Mouse (Mus musculus) layer of hippocampus, postnatal 25 days (tissue): Measurements from ENCODE around the gene Rasgef1a. TPM values are rescaled to one million over a fixed set of nuclear protein-coding genes. Genes with fewer than 3 reads are reported as not detected.
A peak's percentile ranks its signal among the peaks of the same experiment; 100 is the strongest.

ENCODE experiments used
- DNase-seq, 2 experiments: peaks; one replicate each; pipeline ENCODE4 v3.0.0; 2022; ENCODE audit warnings: mixed read lengths in 2 of 2, low spot score in 1 of 2; ENCODE audit errors: extremely low spot score in 1 of 2
- total RNA-seq, 2 experiments: library from RNA; stranded (reverse); gene quantifications; 2 replicates each; pipeline ENCODE4 v1.2.3; 2021

Gene Rasgef1a
- total RNA-seq, 2 experiments from 2014 or later = 198 to 206 TPM

DNA sequence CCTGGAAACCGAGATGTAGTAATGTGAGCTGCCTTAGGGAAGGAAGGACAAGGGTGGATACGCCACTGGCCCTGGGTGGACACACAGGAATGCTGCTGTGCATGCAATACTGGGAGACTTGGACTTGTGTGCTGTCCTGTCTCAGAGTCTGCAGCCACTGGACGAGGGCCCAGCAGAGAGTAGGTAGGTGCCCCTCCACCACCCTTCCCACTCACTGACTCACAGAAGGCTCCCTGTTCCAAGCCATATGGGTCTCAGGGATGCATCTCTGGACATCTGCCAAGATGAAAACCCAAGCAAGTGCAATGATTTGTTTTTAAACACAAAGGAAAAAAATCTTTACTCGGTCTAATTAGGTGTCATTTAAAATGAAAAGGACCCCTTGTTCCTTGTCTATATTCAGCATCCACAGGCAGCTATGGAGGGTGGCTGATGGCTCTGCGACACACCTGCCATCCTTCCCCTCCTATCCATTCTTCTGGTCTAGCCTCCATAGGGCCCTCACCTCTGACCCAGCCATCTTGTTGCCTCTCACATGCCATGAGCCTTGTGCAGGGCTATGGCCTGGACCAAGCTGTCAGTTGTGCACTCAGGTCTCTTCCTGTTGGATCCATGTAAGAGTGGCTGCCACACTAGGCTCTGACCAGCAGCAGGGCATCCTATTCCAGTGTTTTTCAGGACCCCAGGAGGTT lies 59.2 kb downstream of the Rasgef1a start:
- DNase-seq = no peak

DNA sequence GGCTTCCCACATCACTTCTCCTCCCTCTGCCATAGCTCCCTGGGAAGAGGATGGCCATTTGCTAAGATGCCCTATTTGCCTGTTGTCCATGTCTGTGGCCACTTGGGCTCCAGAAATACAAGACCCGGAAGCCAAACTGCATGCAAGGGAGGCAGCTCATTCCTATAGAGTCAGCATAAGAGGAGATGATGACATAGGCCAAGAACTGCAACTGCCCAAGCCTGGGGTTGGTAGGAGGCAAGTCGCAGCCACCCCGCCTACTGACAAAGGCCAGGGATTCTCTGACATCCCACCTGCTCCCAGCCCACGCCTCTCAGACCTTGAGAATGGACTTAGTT lies 59.7 kb downstream of the Rasgef1a start:
- DNase-seq = no peak

DNA sequence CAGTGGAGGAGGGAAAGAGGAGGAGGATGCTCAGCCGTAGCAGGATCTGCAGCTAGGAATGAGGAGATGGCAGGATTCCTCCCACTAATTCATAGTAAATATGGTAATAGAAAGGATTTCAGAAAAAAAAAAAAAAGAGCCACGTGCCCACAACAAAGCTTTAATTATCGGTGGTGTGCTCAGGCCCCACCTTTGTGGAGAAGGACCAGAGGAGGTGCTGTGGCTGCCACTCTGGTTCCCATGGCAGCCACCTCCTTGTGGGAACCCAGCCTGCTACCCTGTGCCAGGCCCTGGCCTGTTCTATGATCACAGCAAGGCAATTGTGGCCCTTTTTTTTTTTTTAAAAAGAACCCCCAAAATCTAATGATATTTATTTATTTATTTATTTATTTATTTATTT lies 60.2 kb downstream of the Rasgef1a start:
- no peak for DNase-seq

DNA sequence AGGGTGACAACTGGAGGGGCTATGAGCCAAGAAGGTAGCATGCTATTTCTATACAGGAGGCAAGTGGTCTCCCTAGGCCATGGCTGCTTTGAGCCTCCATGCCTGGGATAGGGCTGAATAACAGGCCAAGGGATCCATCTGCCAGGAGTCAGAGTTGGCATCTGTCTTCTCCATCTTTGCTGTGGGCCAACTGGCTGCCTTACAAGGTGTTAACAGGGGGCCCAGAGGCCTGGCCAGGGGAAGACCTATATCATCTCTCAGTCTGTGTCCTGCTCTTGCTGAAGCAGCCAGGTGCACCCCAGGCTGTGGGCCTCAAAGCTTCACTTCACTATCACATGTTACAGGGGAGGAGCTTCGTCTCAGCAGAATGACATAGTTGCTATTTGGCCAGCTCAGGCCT lies 60.9 kb downstream of the Rasgef1a start:
- no peak for DNase-seq

DNA sequence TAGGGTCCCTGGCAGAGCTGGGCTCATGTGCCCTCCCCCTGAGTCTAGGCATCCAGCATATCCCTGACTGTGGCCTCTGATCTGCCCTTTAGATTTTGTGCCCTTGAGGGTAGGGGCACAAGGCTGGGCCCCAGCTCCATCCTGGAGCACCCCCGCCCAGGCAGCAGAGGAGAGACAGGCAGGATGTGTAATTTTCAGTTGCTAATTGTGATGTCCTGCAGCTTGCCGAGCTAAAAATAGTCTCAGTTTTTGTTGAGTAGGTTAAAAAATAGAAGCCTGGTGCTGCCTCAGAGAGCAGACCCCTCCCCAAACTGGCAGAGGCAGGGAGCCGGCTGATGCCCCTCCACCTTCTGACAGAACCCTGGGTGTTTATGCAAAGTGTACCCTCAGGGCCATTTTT lies 62.9 kb downstream of the Rasgef1a start:
- no peak for DNase-seq

DNA sequence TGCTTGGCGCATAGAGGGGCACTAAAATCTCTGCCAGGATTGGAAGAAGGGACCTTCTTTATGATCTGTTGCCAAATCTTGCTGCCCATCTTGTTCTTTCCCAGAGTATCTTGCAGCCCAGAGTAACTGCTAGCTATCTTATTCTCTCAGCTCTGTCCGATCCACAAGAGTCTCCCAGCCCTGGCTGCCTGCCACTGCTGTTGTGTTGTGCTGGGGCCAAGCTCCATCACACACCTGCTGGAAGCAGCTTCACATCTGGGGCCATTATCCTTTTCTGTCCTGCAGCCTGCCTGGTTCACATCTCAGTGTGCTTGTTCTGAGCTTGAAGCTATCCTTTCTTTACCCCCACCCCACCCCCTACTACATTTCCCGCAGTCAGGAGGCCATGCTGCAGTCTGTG lies 65.0 kb downstream of the Rasgef1a start:
- peak in 1 of 2 experiments; percentile 9 for DNase-seq

DNA sequence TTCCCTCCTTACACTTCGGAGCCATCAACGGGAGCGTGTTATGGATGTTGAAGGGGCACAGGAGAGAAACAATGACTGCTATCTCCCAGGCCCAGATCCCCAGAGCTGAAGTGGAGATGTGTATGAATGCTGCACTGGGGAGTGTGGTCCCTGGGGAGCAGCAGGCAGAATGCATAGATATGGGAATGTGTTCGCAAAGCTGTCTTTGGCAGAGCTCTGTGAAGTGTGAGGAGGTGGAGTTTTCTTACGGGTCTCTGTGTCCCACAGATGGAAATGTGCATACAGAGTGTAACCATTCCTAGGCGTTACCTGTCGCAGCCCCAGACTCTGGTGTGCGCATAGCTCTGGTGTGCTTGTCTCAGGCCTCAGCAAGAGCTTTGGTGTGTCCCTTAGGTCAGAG lies 65.5 kb downstream of the Rasgef1a start:
- DNase-seq = no peak

DNA sequence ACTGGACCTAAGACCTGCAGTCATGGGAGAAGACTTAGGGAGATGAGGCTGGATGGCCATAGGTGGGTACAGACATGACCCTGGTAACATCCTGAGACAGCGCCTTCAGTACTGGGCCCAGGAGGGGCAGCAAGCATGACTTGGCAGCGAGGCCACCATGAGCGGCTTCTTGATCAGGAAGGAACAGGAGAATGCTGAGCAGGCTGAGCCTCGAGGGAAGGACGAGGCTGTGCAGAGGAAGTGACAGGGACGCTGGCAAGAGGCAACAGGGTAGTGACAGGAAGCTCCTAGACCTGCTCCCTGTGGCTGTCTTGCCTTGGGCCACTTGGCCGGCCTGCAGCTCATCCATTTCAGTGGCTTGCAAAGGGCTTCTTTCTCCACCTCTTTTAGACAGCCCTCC lies 66.2 kb downstream of the Rasgef1a start:
- DNase-seq = no peak

DNA sequence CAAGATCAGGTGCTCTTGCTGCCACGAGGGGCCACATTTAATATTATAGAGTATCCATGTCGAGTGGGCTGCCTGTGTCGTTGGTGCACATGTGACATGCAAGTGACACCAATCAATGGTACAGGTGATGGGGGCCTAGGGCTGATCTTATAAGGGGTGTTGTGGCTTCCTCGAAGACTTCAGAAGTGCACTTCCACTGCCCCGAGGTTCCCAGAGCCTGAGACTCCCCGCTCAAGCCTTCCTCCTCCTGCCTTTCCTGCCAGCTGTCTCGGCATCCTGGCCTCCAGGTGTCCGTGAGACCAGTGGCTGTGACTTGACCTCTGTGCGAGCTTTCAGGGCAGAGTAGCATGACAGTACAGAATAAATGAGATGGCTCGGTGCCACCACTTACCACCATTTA lies 67.5 kb downstream of the Rasgef1a start:
- DNase-seq = no peak

DNA sequence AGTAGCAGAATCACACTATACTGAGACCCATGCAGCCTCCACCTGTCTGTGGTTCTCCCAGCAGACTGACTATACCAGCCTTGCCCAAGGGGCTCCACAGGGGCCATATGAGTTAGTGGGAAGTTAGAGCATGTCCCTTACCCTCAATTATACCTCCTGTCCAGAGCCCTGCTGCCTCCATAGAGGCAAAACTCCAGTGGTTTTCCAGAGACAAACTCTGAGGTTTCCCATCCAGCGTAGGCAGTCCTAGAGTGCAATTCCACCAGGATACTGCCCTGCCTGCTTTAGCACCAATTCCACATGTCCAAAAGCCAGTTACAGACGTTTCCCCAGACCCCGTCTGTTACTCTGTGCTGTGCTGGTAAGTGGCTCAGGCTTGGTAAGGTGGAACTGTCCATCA lies 68.1 kb downstream of the Rasgef1a start:
- DNase-seq = no peak

DNA sequence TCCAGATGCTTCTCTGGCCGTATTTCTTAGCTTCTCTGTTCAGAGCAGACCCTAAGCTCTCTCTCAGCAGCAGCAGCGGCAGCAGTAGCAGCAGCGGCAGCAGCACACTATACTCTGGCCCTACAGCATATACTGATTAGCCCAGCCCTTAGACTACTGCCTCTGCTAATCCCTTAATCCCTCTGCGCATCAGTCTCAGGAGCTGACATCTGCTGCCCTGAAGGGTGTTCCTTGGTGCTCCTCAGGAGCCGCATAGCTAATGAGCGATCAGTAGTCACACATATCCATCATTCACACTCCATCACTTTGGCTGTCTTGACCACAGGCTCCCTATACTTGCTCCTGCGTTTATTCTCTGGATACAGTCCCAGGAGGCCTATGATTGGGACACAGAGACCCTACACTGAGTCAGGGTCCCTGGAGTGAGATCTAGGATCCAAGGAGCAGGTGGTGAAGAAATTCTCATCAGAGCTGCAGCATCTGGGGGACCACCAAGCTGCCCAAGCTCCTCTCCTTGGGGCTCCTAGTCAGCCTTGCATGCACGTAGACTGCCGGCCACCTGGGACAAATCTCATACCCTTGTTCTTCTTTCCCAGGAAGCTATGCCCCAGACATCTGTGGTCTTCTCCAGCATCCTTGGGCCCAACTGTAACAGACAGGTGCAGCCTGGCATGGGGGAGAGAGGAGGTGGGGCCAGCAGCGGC lies 68.7 kb downstream of the Rasgef1a start:
- DNase-seq = no peak

DNA sequence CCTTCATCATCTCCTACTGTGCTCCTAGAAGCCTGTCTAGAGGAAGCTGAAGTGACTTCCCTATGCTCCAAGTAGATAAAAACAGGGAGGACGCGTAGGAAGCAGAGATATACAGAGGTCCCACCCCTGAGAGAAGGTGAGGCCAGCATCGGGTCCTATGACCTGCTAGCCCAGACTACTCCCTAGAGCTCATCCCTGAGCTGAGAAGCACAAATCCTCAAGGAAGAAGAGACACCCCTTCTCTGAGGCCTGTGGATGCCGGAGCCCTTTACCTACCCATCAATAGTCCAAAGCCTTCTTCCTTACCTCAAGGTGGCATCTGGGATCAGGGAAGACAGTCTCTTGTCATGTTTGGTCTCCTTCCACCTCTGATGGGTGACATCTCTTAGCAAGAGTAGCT lies 69.5 kb downstream of the Rasgef1a start:
- no peak for DNase-seq

DNA sequence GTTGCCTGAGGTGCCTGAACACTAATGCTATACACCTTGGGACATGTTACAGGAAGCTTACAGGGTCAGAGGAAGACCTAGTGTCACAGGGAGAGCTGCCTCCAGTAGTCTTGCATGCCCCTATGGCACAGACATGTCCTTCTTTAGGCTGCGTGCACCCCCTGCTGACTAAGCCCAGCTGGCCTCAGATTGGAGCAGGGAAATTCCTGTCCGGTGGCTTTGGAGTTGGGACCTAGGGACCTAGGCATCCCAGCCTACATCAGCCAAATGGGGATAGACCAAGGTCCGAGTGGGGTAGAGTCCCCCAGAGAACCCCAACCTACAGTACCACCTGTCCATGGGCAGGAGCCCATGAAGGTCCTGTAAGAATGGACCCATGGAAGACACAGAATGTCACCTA lies 71.1 kb downstream of the Rasgef1a start:
- DNase-seq = no peak

DNA sequence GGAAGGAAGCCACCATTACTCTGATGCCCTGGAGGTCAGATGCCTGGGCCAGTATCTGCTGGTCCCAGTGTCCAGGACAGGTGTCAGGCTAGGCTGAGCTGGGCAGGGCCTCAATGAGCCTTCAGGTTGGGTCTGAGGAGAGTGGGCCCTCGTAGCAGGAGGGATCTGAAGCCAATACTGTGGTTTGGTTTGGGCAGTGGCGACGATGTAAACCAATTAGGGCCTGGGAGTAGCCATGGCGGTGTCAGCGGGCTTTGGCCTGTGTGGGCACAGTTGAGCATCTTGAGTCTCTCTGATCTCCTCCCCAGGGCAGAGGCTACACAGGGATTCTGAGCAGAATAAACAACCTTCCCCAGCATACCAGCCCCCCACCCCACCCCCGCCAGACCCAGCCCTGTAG lies 72.4 kb downstream of the Rasgef1a start:
- DNase-seq = no peak

DNA sequence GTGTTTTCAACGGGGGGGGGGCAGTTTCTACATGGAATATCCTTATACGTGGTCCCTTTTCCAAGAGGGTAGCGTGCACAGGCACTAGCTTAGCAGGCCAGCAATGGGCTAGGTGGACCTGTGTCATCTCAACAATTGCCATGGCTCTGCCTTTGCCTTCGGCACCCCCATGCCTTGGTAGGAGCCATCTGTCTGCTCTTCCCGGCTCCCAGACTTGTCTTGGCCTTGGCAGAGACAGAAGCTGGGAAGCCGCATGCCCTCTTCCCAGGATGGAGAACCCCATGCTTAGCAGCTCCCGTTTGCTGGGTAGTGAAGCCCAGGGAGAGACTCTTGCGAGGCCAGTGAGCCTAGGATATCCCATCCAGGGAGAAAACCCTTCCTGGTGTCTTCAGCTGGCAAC lies 73.4 kb downstream of the Rasgef1a start:
- no peak for DNase-seq

DNA sequence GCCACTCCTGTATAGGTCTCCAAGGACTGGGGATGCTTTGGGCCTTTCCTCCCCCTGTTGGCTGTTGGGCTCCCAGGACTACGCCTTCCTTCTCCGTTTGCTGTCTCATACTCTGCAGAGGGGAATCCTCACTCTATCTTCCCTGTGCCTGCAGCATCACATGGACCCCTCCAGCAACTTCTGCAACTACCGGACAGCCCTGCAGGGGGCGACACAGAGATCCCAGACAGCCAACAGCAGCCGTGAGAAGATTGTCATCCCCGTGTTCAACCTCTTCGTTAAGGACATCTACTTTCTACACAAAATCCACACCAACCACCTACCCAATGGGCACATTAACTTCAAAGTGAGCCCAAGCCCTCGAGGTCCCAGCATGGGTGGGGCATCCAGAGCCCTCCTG lies 76.7 kb downstream of the Rasgef1a start:
- DNase-seq = peak; percentile 37 to 50

DNA sequence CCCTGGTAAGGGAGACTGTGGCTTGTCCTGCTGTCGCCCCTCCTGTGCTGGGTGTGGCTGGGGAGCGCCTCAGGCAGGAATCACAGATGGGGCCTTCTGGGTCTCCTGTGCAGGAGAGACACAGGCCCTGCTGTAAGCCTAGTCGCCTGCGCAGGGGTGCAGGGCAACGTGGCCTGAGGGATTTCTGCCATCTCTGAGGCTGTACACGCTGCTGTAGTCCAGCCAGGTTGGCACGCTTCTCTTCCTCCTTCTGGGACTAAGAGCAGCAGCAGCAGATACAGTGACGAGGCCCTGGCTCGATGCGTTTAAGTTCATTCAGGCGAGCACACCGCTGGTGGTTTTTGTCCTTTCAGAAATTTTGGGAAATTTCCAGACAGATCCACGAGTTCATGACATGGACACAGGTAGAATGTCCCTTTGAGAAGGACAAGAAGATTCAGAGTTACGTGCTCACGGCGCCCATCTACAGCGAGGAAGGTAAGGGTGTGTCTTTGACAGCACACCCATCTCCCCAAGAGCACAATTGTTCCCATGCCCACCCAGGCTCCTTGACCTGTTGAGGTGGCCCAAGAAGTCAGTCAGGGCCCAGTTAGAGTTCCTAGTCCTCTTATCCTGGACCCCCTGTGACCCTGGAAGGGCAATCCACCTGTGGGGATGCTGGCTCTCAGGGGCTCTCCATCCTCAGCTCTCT lies 77.7 kb downstream of the Rasgef1a start:
- peak; percentile 2 to 5 for DNase-seq

DNA sequence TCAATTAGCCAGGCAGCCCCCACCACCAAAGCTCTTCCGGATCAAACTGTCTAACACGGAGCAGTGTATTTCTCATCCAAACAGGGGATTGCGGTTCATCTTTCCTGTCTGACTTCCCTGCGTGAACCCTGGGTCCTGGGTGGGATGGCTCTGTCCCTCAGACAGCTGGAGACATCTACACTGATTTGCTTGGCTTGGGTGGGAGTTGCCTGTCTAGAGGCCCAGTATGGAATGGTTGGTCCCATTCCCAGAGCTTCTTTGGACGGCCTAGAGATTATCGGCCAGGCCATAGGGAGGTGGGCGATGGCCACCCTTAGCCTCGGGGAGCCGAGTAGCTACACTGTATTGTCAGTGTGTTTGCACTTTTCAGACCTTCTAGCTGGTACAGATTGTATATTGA lies 79.6 kb downstream of the Rasgef1a start:
- DNase-seq = no peak

DNA sequence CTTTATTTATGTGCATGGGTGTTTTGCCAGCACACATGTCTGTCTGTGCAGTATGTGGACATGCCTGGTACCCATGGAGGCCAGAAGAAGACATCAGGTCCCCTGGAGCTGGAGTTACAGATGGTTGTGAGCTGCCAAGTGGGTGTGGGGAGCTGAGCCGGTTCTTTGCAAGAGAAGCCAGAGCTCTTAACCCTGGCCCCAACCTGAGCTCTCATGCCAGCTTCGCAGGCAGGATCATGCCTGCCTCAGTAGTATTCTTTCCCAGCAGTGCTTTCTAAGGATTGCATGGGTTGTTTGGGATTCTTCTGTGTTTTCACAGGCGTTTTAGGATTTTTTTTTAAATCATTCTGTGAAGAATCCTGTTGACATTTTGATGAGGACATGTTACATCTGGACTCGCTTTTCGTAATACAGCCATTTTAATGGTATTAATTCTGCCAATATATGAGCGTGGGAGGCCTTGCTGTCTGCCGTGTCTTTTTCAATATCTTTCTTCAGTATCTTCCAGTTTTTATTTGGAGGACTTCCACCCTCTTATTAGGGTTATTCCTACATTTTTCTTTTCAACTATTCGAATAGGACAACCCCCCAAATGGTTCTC lies 86.6 kb downstream of the Rasgef1a start:
- DNase-seq = no peak

DNA sequence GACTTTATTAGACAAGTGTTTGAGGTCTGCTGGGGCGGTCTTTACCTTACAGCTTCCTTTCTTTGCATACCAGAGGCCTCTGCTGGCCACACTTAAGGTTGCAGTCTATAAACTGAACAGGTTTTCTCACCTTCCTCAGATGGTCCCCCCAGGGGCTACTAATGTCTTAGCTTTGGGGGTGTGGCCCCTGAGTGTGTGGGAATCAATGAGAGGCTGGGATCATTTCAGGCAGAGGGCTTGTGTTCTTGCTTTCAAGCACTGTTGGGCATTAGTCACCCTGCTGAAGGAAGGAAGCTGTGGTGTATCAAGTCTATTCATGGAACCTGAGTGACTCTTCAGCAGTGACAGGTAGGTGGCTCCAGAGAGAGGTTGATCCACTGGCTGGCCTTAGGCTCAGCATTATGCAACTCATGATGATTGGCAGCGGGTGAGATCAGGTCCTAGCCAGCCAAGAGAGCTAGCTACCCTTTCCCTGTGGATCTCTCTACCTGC lies 88.1 kb downstream of the Rasgef1a start:
- no peak for DNase-seq

DNA sequence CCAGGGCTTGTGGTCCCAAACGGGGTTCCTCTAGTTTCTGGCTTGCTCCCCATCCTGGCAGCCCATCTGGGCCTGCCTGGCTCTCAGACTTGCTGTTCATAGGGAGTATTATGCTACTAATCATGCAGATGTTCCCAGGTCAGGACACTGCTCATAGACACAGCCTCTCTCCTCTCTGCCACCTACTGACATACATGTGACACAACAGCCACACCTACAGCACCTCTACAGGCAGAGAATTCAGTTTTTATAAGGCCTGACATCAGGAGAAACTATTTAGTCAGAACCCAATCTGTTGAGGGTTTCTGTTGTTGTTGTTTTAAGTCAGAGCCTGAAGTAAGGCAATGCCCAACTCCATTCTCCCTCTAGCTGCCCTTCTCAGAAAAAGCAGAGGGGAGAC lies 100.6 kb downstream of the Rasgef1a start:
- DNase-seq = no peak
